Mouse (Mus musculus): Measurements from ENCODE around the gene Ociad2.

- TF ChIP-seq CTCF (IDR thresholded peaks at IDR 0.05; ENCODE audit: control insufficient read depth, insufficient read depth, insufficient replicate concordance, low read depth, low read length) (no peak), POLR2A (IDR thresholded peaks at IDR 0.05; ENCODE audit: control insufficient read depth, low read depth, low read length) (no peak)
These were observed 31.8 kb upstream of the Ociad2 start for GRCm38 (mm10) chr5:73372601-73373000.
